Mouse (Mus musculus) embryonic fibroblast, embryonic 13.5 days (primary cell): Measurements from ENCODE around the gene U2af2. TPM values are rescaled to one million over a fixed set of nuclear protein-coding genes. Genes with fewer than 3 reads are reported as not detected.
"Not testable (repeated sequence)": the region's sequence is repeated elsewhere in the genome, so short reads cannot be mapped to it uniquely, and the experiment has no call there.

Experiments used
- H3K27ac ChIP-seq: 2 replicates; pipeline ENCODE4 v1.5.1; 2012; ENCODE audit warnings: low read length, control low read depth, inconsistent platforms; ENCODE audit not compliant: insufficient read depth
- H3K4me1 ChIP-seq: 2 replicates; pipeline ENCODE4 v1.6.1; 2011; ENCODE audit warnings: low read length; ENCODE audit not compliant: control insufficient read depth, insufficient read depth
- H3K4me3 ChIP-seq: 2 replicates; pipeline ENCODE4 v1.5.1; 2011; ENCODE audit warnings: mild to moderate bottlenecking, control low read depth, low read length; ENCODE audit not compliant: insufficient read depth
- CTCF ChIP-seq: IDR thresholded peaks from 2 replicates; pipeline ENCODE4 v1.5.1; 2011; ENCODE audit warnings: mild to moderate bottlenecking, control low read depth, low read length, moderate library complexity, borderline replicate concordance; ENCODE audit not compliant: insufficient read depth
- POLR2A ChIP-seq: IDR thresholded peaks from 2 replicates; pipeline ENCODE4 v1.6.1; 2011; ENCODE audit warnings: low read depth, mild to moderate bottlenecking, control low read depth, low read length, moderate library complexity
- polyA plus RNA-seq: library from polyadenylated mRNA; stranded (reverse); fragments of >200 nt; gene quantifications from 2 replicates; pipeline ENCODE4 v1.2.4, GENCODE M21; 2011; ENCODE audit warnings: low read depth; ENCODE audit not compliant: missing spikeins, insufficient read length

Gene U2af2
- 193 and 210 TPM in 2 replicates for polyA plus RNA-seq

GRCm38 (mm10) chr7:5061774-5062359 lies at the start of gene U2af2:
U2af2 (plus strand) TSS chr7:5062143.
- peak within 1 kb of the TSS; percentile 99 for H3K27ac ChIP-seq
- TF ChIP-seq CTCF = no peak
- peak; percentile 65 for TF ChIP-seq POLR2A
- peak within 1 kb of the TSS; percentile 96 for H3K4me3 ChIP-seq
- 0 out of 2 replicates have a peak, but pooled peaks cover 2% of the 10 kb centered on the region for H3K4me1 ChIP-seq

GRCm38 (mm10) chr7:5012681-5013513 lies 49.0 kb upstream of the U2af2 start:
- TF ChIP-seq POLR2A (no peak), CTCF (no peak)
- H3K27ac ChIP-seq = no peak overlapping the region
- H3K4me3 ChIP-seq = no peak overlapping the region
- no peaks in the 10 kb centered on the region for H3K4me1 ChIP-seq

DNA sequence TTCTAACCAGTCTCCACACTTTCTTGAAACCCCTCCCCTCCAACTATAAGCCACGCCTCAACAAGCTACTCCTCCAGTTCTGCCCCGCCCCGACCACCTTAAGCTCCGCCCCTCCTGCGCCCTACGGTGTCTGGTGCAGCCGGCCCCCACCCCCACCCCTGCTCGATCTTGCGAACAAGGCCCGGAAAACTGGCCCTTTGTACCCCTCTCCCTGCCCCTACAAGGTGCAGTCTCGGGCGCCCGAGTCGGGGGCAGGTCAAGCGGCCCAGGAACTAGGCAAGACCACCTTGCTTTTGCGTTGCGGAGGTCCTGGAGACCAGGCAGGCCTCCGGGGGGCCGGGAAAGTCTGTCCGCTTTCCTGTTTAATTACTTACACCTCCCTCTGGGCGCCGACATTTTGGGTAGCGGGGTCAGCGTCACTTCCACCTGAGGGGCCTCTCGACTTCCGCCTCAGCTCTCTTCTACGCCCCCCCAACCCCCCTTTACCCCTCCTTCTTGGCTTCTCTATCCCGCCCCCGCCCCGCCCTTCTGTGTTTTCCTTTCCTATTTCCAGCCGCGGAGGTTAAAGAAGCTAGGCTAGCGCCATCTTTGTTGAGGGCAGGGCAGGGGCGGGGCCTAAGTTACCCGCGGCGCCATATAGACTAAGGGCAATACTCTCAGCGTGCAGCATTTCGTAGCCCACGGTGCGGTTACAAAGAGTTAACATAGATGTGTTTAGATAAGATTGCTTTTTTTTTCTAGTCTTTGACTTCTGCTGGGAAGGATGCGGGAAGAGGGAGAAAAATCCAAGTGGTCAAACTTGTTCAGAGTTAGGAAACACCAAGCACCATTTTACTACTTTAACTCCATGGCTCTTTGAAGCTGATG lies 47.5 kb upstream of the U2af2 start, which contains the start of the genes Zfp524 and Fiz1:
Gene Zfp524, plus strand, starts transcription at position 165 of the 867 bp plus-strand sequence.
Gene Fiz1, minus strand, starts transcription at position 447 of the 867 bp plus-strand sequence.
- peak; percentile 12; the same call in 1 of the 2 replicates for TF ChIP-seq POLR2A
- TF ChIP-seq CTCF = no peak
- peak within 1 kb of the TSS; percentile 90 for H3K4me3 ChIP-seq
- H3K27ac ChIP-seq = peak within 1 kb of the TSS; percentile 99
- peaks cover 2% of the 10 kb centered on the region; the same call in 1 of the 2 replicates for H3K4me1 ChIP-seq

DNA sequence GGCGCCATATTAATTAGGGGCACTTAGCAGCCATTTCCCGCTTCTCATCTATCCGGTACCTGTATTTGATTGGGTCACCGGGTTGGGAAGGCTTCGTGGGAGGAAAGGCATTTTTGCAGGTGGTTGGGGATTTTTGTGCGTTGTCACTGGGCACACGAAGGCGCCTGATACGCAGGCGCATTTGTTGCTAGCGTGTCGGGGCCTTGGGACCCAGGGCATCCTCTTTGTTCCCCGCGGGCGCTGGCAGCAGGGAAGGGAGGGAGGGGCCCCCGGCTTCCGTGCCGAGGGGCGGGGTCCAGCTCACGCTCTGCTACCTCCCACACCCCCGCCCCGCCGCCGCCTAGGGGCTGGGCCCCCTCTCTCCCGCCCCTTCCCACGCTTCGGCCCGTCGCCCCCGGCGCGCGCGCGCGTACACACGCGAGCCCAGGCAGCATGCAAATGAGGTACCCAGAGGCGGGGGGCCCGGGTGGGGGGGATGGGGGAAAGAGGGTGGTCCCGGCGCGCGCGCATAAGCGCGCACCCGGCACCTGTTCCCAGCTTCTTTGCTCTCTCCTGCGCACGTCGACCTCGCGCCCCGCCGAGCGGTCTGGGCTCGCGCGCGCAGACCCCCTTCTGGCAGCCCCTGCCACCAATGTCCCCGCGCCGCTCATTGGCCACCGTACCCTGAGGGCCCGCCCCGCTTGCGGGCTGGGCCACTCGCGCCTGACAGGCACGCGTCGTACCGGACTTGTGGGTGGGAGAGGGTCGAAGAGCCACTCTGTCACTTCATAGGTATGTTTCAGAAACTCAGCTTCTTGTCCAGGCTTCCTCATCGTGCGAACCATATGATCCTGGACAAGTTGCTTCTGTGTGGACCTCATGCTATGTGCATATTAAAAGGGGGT lies 46.6 kb upstream of the U2af2 start, which contains the start of gene Gm44973:
Gene Gm44973, plus strand, starts transcription at position 379 of the 884 bp plus-strand sequence.
- Histone ChIP-seq H3K4me3 (peak within 1 kb of the TSS; percentile 90), H3K4me1 (peaks cover 2% of the 10 kb centered on the region; the same call in 1 of the 2 replicates), H3K27ac (peak within 1 kb of the TSS; percentile 99)
- TF ChIP-seq CTCF (no peak), POLR2A (peak; percentile 60)

DNA sequence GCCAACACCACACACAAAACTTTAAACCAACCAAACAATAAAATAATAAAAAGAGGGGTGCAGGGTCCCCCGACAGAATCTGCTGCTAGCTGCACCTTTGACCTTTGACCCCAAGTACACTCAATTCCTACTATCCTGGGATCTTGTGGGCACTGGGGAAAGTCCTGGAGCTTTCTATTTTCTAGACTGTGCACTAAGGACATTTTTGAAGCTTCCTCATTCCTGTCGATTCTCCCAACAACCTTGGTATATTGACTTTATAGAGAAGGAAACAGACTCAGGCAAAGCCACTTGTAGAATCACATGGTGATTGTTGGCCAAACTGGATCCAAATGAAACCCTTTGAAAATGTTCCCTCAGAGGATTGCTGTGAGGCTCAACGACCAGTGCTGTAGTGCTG lies 45.9 kb upstream of the U2af2 start:
- no peak for TF ChIP-seq POLR2A
- no peak for TF ChIP-seq CTCF
- Histone ChIP-seq H3K4me3 (peak overlapping the region; percentile 66), H3K27ac (peak overlapping the region; percentile 72), H3K4me1 (peaks cover 2% of the 10 kb centered on the region; the same call in 1 of the 2 replicates)

DNA sequence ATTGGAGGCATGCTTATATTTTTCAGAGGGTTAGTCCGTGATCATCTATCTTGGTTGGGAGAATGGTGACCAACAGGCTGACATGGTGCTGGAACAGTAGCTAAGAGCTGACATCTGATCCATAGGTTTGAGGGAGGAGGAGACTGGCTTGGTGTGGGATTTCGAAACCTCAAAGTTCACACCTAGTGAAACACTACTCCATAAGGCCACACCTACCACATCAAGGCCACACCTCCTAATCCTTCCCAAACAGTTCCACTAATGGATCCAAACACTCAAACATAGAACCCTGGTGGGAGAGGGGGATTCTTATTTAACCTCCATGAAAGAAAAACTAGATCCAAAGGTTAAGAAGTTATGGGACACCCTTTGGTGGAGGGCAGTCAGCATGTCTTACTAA lies 45.0 kb upstream of the U2af2 start:
- Histone ChIP-seq H3K4me1 (peaks cover 2% of the 10 kb centered on the region; the same call in 1 of the 2 replicates), H3K4me3 (no peak overlapping the region)

GRCm38 (mm10) chr7:5017352-5017751 lies 44.6 kb upstream of the U2af2 start:
- H3K4me1 ChIP-seq = peaks cover 2% of the 10 kb centered on the region; the same call in 1 of the 2 replicates
- H3K4me3 ChIP-seq = no peak overlapping the region
- no peak for TF ChIP-seq CTCF
- no peak for TF ChIP-seq POLR2A
- no peak overlapping the region for H3K27ac ChIP-seq

More for the DNA sequence above, 45.0 kb upstream of the U2af2 start:
- TF ChIP-seq CTCF = no peak
- TF ChIP-seq POLR2A = no peak
- H3K27ac ChIP-seq = no peak overlapping the region

- no peak overlapping the region for H3K4me3 ChIP-seq
- H3K27ac ChIP-seq = peak overlapping the region; percentile 97; the same call in 1 of the 2 replicates
- H3K4me1 ChIP-seq = peaks cover 2% of the 10 kb centered on the region; the same call in 1 of the 2 replicates
- TF ChIP-seq CTCF (no peak), POLR2A (no peak)
These were observed 44.0 kb upstream of the U2af2 start for GRCm38 (mm10) chr7:5017931-5018330.

GRCm38 (mm10) chr7:5019576-5019975 lies 42.4 kb upstream of the U2af2 start:
- H3K27ac ChIP-seq = peak overlapping the region; percentile 97
- not testable (repeated sequence) for H3K4me1 ChIP-seq
- H3K4me3 ChIP-seq = peak overlapping the region; percentile 38
